Mouse (Mus musculus): Measurements from ENCODE around the gene Shank1. TPM values are rescaled to one million over a fixed set of nuclear protein-coding genes. Genes with fewer than 3 reads are reported as not detected.
A peak's percentile ranks its signal among the peaks of the same experiment; 100 is the strongest.

The Shank1 gene
- total and polyA plus RNA-seq, 2 experiments from 2014 or later: 36.6 to 39.0 TPM

DNA sequence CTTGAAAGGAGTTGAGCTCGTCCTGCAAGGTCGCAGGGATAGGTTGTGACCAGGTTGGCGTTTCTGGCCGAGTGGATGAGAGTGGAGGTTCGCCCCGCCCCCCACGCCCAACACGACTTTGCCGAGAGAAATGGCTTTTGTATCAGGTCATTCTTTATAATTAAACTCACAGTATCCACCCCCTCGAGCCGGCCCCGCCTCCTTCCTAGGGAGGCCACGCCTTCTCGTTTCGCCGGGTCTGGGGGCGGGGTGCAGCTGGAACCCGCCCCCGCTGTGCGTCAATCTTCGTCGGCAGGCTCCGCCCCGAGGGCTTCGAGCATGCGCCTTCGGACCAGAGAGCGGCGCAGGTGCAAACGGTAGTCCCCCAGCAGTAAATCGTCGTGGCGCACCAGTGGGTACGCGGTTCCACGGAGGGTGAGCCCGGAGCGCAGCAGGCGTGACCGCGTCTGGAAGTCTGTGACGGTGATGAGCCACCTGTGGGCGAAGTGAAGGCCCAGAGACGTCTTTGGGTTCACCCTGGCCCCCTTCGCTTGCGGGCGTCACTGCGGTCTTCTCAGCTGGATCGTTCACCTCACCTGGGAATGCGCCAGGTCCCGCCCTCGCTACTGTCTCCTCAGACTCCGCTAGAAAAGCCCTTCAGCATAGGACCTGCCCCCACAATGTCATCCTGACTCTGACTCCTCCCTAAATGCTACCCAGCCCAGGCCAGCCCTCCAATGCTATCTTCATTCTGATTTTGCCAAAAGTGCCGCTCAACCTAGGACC, 50.0 kb downstream of the Shank1 start:
- under 1% methylated on average over 53 of the region's 54 CpGs for WGBS
- peak; percentile 73 for ATAC-seq
- peaks cover 6% of the 10 kb centered on the region; the same call in 1 of the 2 replicates for H3K27me3 ChIP-seq (ENCODE audit: insufficient read depth, low read length)
- peak overlapping the region; percentile 88 for H3K27ac ChIP-seq
- H3K9ac ChIP-seq (replicated peaks; ENCODE audit: low read length): peak overlapping the region; percentile 58
- H3K4me1 ChIP-seq (ENCODE audit: insufficient read depth, low read length): peaks cover 9% of the 10 kb centered on the region
- peak; percentile 98 for DNase-seq (ENCODE audit: low spot score)
- H3K4me2 ChIP-seq (ENCODE audit: low read depth, low read length): peak overlapping the region; percentile 93
- H3K36me3 ChIP-seq (ENCODE audit: insufficient read depth, low read length): no peaks in the 10 kb centered on the region
- H3K9me3 ChIP-seq (ENCODE audit: low read length): no peaks in the 10 kb centered on the region
- peak; percentile 49 for TF ChIP-seq CTCF (IDR thresholded peaks at IDR 0.05; ENCODE audit: low read depth)
- H3K4me3 ChIP-seq (ENCODE audit: low read length): peak overlapping the region; percentile 51

GRCm38 (mm10) chr7:44360792-44361301, 50.8 kb downstream of the Shank1 start:
- Histone ChIP-seq H3K4me2 (ENCODE audit: low read depth, low read length) (peak overlapping the region; percentile 93), H3K4me1 (ENCODE audit: insufficient read depth, low read length) (peaks cover 9% of the 10 kb centered on the region), H3K27me3 (ENCODE audit: insufficient read depth, low read length) (0 out of 2 replicates have a peak, but pooled peaks cover 4% of the 10 kb centered on the region), H3K4me3 (ENCODE audit: low read length) (peak overlapping the region; percentile 51), H3K9ac (replicated peaks; ENCODE audit: low read length) (peak overlapping the region; percentile 54; the same call in 1 of the 2 replicates), H3K27ac (peak overlapping the region; percentile 88; the same call in 1 of the 2 replicates), H3K9me3 (ENCODE audit: low read length) (no peaks in the 10 kb centered on the region), H3K36me3 (ENCODE audit: insufficient read depth, low read length) (no peaks in the 10 kb centered on the region)
- DNase-seq (ENCODE audit: low spot score): peak; percentile 71
- 7% methylated on average over 21 of the region's 21 CpGs for WGBS
- peak; percentile 52 for TF ChIP-seq CTCF (IDR thresholded peaks at IDR 0.05; ENCODE audit: low read depth)
- ATAC-seq: peak; percentile 61

GRCm38 (mm10) chr7:44372678-44373077, 62.6 kb downstream of the Shank1 start:
- Histone ChIP-seq H3K9me3 (ENCODE audit: low read length) (no peaks in the 10 kb centered on the region), H3K4me3 (ENCODE audit: low read length) (no peak overlapping the region), H3K27ac (no peak overlapping the region), H3K4me1 (ENCODE audit: insufficient read depth, low read length) (no peaks in the 10 kb centered on the region), H3K27me3 (ENCODE audit: insufficient read depth, low read length) (no peaks in the 10 kb centered on the region), H3K36me3 (ENCODE audit: insufficient read depth, low read length) (no peaks in the 10 kb centered on the region), H3K4me2 (ENCODE audit: low read depth, low read length) (no peak overlapping the region), H3K9ac (replicated peaks; ENCODE audit: low read length) (no peak overlapping the region)
- ATAC-seq: no peak
- WGBS: 93% methylated on average over 8 of the region's 8 CpGs
- no peak for DNase-seq (ENCODE audit: low spot score)
- TF ChIP-seq CTCF (IDR thresholded peaks at IDR 0.05; ENCODE audit: low read depth): no peak

- no peak; the same call in 1 of the 2 replicates for ATAC-seq
These were observed 63.4 kb downstream of the Shank1 start for GRCm38 (mm10) chr7:44373460-44373859.

GRCm38 (mm10) chr7:44373889-44374652, 64.0 kb downstream of the Shank1 start:
- WGBS: under 1% methylated on average over 19 of the region's 19 CpGs
- TF ChIP-seq CTCF (IDR thresholded peaks at IDR 0.05; ENCODE audit: low read depth): no peak
- H3K9me3 ChIP-seq (ENCODE audit: low read length): no peaks in the 10 kb centered on the region
- no peaks in the 10 kb centered on the region for H3K36me3 ChIP-seq (ENCODE audit: insufficient read depth, low read length)
- no peaks in the 10 kb centered on the region for H3K27me3 ChIP-seq (ENCODE audit: insufficient read depth, low read length)
- H3K4me1 ChIP-seq (ENCODE audit: insufficient read depth, low read length): no peaks in the 10 kb centered on the region
- H3K4me3 ChIP-seq (ENCODE audit: low read length): peak overlapping the region; percentile 51
- H3K9ac ChIP-seq (replicated peaks; ENCODE audit: low read length): peak overlapping the region; percentile 58
- peak overlapping the region; percentile 71 for H3K27ac ChIP-seq
- H3K4me2 ChIP-seq (ENCODE audit: low read depth, low read length): peak overlapping the region; percentile 73
- DNase-seq (ENCODE audit: low spot score): peak; percentile 95
- peak; percentile 91 for ATAC-seq

More at GRCm38 (mm10) chr7:44373460-44373859, 63.4 kb downstream of the Shank1 start:
- Histone ChIP-seq H3K9me3 (ENCODE audit: low read length) (no peaks in the 10 kb centered on the region), H3K4me2 (ENCODE audit: low read depth, low read length) (peak overlapping the region; percentile 73), H3K9ac (replicated peaks; ENCODE audit: low read length) (peak overlapping the region; percentile 58), H3K27me3 (ENCODE audit: insufficient read depth, low read length) (no peaks in the 10 kb centered on the region), H3K4me3 (ENCODE audit: low read length) (peak overlapping the region; percentile 51), H3K4me1 (ENCODE audit: insufficient read depth, low read length) (no peaks in the 10 kb centered on the region), H3K27ac (0 out of 2 replicates have a peak overlapping the region, but pooled peaks have one; percentile 8), H3K36me3 (ENCODE audit: insufficient read depth, low read length) (no peaks in the 10 kb centered on the region)
- DNase-seq (ENCODE audit: low spot score): no peak
- WGBS: 15% methylated on average over 7 of the region's 7 CpGs
- no peak for TF ChIP-seq CTCF (IDR thresholded peaks at IDR 0.05; ENCODE audit: low read depth)

- H3K4me3 ChIP-seq (ENCODE audit: low read length): peak overlapping the region; percentile 51
- no peaks in the 10 kb centered on the region for H3K9me3 ChIP-seq (ENCODE audit: low read length)
- peak; percentile 46 for ATAC-seq
- peak overlapping the region; percentile 58 for H3K9ac ChIP-seq (replicated peaks; ENCODE audit: low read length)
- no peaks in the 10 kb centered on the region for H3K4me1 ChIP-seq (ENCODE audit: insufficient read depth, low read length)
- no peak for TF ChIP-seq CTCF (IDR thresholded peaks at IDR 0.05; ENCODE audit: low read depth)
- no peaks in the 10 kb centered on the region for H3K36me3 ChIP-seq (ENCODE audit: insufficient read depth, low read length)
- DNase-seq (ENCODE audit: low spot score): peak; percentile 58
- H3K4me2 ChIP-seq (ENCODE audit: low read depth, low read length): peak overlapping the region; percentile 73
- H3K27ac ChIP-seq: peak overlapping the region; percentile 71
- H3K27me3 ChIP-seq (ENCODE audit: insufficient read depth, low read length): no peaks in the 10 kb centered on the region
- WGBS: 1% methylated on average over 5 of the region's 5 CpGs
These were observed 64.7 kb downstream of the Shank1 start for GRCm38 (mm10) chr7:44374756-44375155.

Data from hindbrain, postnatal 0 days (tissue).